Mouse (Mus musculus): ENCODE data around the gene B4galt5. TPM values are rescaled to one million over a fixed set of nuclear protein-coding genes. Genes with fewer than 3 reads are reported as not detected.

B4galt5 gene
- polyA plus RNA-seq, 1 experiment from 2014 or later, result 22.2 TPM

GRCm38 (mm10) chr2:167375688-167376087 is 26.7 kb upstream of the B4galt5 start:
- H3K4me1 ChIP-seq (replicated peaks), result peaks cover 10% of the 10 kb centered on the region; the same call in 1 of the 2 replicates
- ATAC-seq (ENCODE audit: low read depth), result no peak
- no peak overlapping the region for H3K9ac ChIP-seq
- H3K27me3 ChIP-seq, result no peaks in the 10 kb centered on the region
- H3K9me3 ChIP-seq, result no peaks in the 10 kb centered on the region
- WGBS, result 93% methylated on average over 5 of the region's 5 CpGs
- H3K27ac ChIP-seq (replicated peaks), result no peak overlapping the region
- no peaks in the 10 kb centered on the region for H3K36me3 ChIP-seq
- no peak overlapping the region for H3K4me2 ChIP-seq
- H3K4me3 ChIP-seq, result no peak overlapping the region

GRCm38 (mm10) chr2:167375135-167375534 is 26.2 kb upstream of the B4galt5 start:
- Histone ChIP-seq H3K36me3 (no peaks in the 10 kb centered on the region), H3K4me2 (no peak overlapping the region), H3K27ac (replicated peaks) (no peak overlapping the region), H3K4me3 (no peak overlapping the region), H3K9me3 (no peaks in the 10 kb centered on the region), H3K27me3 (no peaks in the 10 kb centered on the region), H3K9ac (no peak overlapping the region), H3K4me1 (replicated peaks) (peaks cover 6% of the 10 kb centered on the region; the same call in 1 of the 2 replicates)
- no peak for ATAC-seq (ENCODE audit: low read depth)
- 81% methylated on average over 9 of the region's 9 CpGs for WGBS

GRCm38 (mm10) chr2:167374191-167374805 is 25.3 kb upstream of the B4galt5 start:
- Histone ChIP-seq H3K4me1 (replicated peaks) (peaks cover 6% of the 10 kb centered on the region; the same call in 1 of the 2 replicates), H3K27ac (replicated peaks) (no peak overlapping the region), H3K4me3 (no peak overlapping the region), H3K27me3 (no peaks in the 10 kb centered on the region), H3K9me3 (no peaks in the 10 kb centered on the region), H3K9ac (no peak overlapping the region), H3K4me2 (no peak overlapping the region), H3K36me3 (no peaks in the 10 kb centered on the region)
- 93% methylated on average over 12 of the region's 12 CpGs for WGBS
- no peak for ATAC-seq (ENCODE audit: low read depth)

GRCm38 (mm10) chr2:167373266-167373665 is 24.3 kb upstream of the B4galt5 start:
- H3K4me1 ChIP-seq (replicated peaks), result peaks cover 6% of the 10 kb centered on the region; the same call in 1 of the 2 replicates
- H3K4me3 ChIP-seq, result no peak overlapping the region
- no peak overlapping the region for H3K9ac ChIP-seq
- H3K27me3 ChIP-seq, result no peaks in the 10 kb centered on the region
- H3K9me3 ChIP-seq, result no peaks in the 10 kb centered on the region
- no peak overlapping the region for H3K4me2 ChIP-seq
- H3K27ac ChIP-seq (replicated peaks), result no peak overlapping the region
- WGBS, result 77% methylated on average over 5 of the region's 5 CpGs
- no peak for ATAC-seq (ENCODE audit: low read depth)
- no peaks in the 10 kb centered on the region for H3K36me3 ChIP-seq

- no peak for ATAC-seq (ENCODE audit: low read depth)
- peaks cover 6% of the 10 kb centered on the region; the same call in 1 of the 2 replicates for H3K4me1 ChIP-seq (replicated peaks)
- H3K27me3 ChIP-seq, result no peaks in the 10 kb centered on the region
- H3K9ac ChIP-seq, result no peak overlapping the region
- no peak overlapping the region for H3K27ac ChIP-seq (replicated peaks)
- no peak overlapping the region for H3K4me2 ChIP-seq
- WGBS, result 85% methylated on average over 2 of the region's 2 CpGs
- H3K36me3 ChIP-seq, result no peaks in the 10 kb centered on the region
- no peaks in the 10 kb centered on the region for H3K9me3 ChIP-seq
- no peak overlapping the region for H3K4me3 ChIP-seq
Observed at GRCm38 (mm10) chr2:167371506-167371905, 22.5 kb upstream of the B4galt5 start.

GRCm38 (mm10) chr2:167368328-167368727 is 19.3 kb upstream of the B4galt5 start:
- 82% methylated on average over 7 of the region's 9 CpGs for WGBS
- Histone ChIP-seq H3K4me2 (no peak overlapping the region), H3K4me3 (no peak overlapping the region), H3K27me3 (no peaks in the 10 kb centered on the region), H3K27ac (replicated peaks) (no peak overlapping the region), H3K9me3 (0 out of 2 replicates have a peak, but pooled peaks cover 3% of the 10 kb centered on the region), H3K36me3 (no peaks in the 10 kb centered on the region), H3K4me1 (replicated peaks) (peaks cover 4% of the 10 kb centered on the region; the same call in 1 of the 2 replicates), H3K9ac (no peak overlapping the region)
- no peak for ATAC-seq (ENCODE audit: low read depth)

- Histone ChIP-seq H3K4me3 (no peak overlapping the region), H3K4me1 (replicated peaks) (no peaks in the 10 kb centered on the region), H3K27ac (replicated peaks) (no peak overlapping the region), H3K9ac (no peak overlapping the region), H3K4me2 (no peak overlapping the region), H3K9me3 (0 out of 2 replicates have a peak, but pooled peaks cover 3% of the 10 kb centered on the region), H3K27me3 (no peaks in the 10 kb centered on the region), H3K36me3 (no peaks in the 10 kb centered on the region)
- 70% methylated on average over 20 of the region's 20 CpGs for WGBS
- ATAC-seq (ENCODE audit: low read depth), result no peak
Observed at GRCm38 (mm10) chr2:167367777-167368281, 18.8 kb upstream of the B4galt5 start.

- Histone ChIP-seq H3K27me3 (no peaks in the 10 kb centered on the region), H3K27ac (replicated peaks) (no peak overlapping the region), H3K9me3 (0 out of 2 replicates have a peak, but pooled peaks cover 3% of the 10 kb centered on the region), H3K36me3 (no peaks in the 10 kb centered on the region), H3K4me2 (no peak overlapping the region), H3K4me3 (no peak overlapping the region), H3K4me1 (replicated peaks) (no peaks in the 10 kb centered on the region), H3K9ac (no peak overlapping the region)
- no peak for ATAC-seq (ENCODE audit: low read depth)
- WGBS, result 66% methylated on average over 6 of the region's 7 CpGs
Observed at GRCm38 (mm10) chr2:167367325-167367724, 18.3 kb upstream of the B4galt5 start.

- Histone ChIP-seq H3K4me3 (no peak overlapping the region), H3K27ac (replicated peaks) (no peak overlapping the region), H3K4me2 (no peak overlapping the region), H3K27me3 (no peaks in the 10 kb centered on the region), H3K36me3 (no peaks in the 10 kb centered on the region), H3K9me3 (0 out of 2 replicates have a peak, but pooled peaks cover 3% of the 10 kb centered on the region), H3K9ac (no peak overlapping the region), H3K4me1 (replicated peaks) (no peaks in the 10 kb centered on the region)
- no peak for ATAC-seq (ENCODE audit: low read depth)
- WGBS, result 97% methylated on average over 2 of the region's 2 CpGs
Observed at GRCm38 (mm10) chr2:167365063-167365462, 16.1 kb upstream of the B4galt5 start.

GRCm38 (mm10) chr2:167363272-167364045 is 14.5 kb upstream of the B4galt5 start:
- no peak overlapping the region for H3K4me3 ChIP-seq
- no peaks in the 10 kb centered on the region for H3K36me3 ChIP-seq
- ATAC-seq (ENCODE audit: low read depth), result no peak
- 72% methylated on average over 9 of the region's 9 CpGs for WGBS
- no peaks in the 10 kb centered on the region for H3K27me3 ChIP-seq
- no peaks in the 10 kb centered on the region for H3K4me1 ChIP-seq (replicated peaks)
- no peak overlapping the region for H3K9ac ChIP-seq
- H3K9me3 ChIP-seq, result 0 out of 2 replicates have a peak, but pooled peaks cover 3% of the 10 kb centered on the region
- no peak overlapping the region for H3K4me2 ChIP-seq
- H3K27ac ChIP-seq (replicated peaks), result no peak overlapping the region

GRCm38 (mm10) chr2:167358499-167358898 is 9.5 kb upstream of the B4galt5 start:
- ATAC-seq (ENCODE audit: low read depth), result no peak
- WGBS, result 86% methylated on average over 2 of the region's 2 CpGs
- no peaks in the 10 kb centered on the region for H3K9me3 ChIP-seq

GRCm38 (mm10) chr2:167356885-167357284 is 7.9 kb upstream of the B4galt5 start:
- no peaks in the 10 kb centered on the region for H3K4me1 ChIP-seq (replicated peaks)
- H3K27me3 ChIP-seq, result no peaks in the 10 kb centered on the region
- H3K9me3 ChIP-seq, result no peaks in the 10 kb centered on the region
- no peak overlapping the region for H3K27ac ChIP-seq (replicated peaks)
- ATAC-seq (ENCODE audit: low read depth), result no peak
- H3K9ac ChIP-seq, result no peak overlapping the region
- no peak overlapping the region for H3K4me2 ChIP-seq
- H3K4me3 ChIP-seq, result no peak overlapping the region
- H3K36me3 ChIP-seq, result no peaks in the 10 kb centered on the region

More at GRCm38 (mm10) chr2:167358499-167358898, 9.5 kb upstream of the B4galt5 start:
- no peak overlapping the region for H3K4me2 ChIP-seq
- H3K27ac ChIP-seq (replicated peaks), result no peak overlapping the region
- H3K4me1 ChIP-seq (replicated peaks), result no peaks in the 10 kb centered on the region
- H3K27me3 ChIP-seq, result no peaks in the 10 kb centered on the region
- H3K4me3 ChIP-seq, result no peak overlapping the region
- no peaks in the 10 kb centered on the region for H3K36me3 ChIP-seq
- no peak overlapping the region for H3K9ac ChIP-seq

Data from neural tube, embryonic 13.5 days (tissue).